Mouse (Mus musculus) v-Abl transformed pro-B cells (cell line): ENCODE measurements around the gene Tmem151a.

ENCODE experiments used
- in situ Hi-C, 2 experiments: fragments of 400-800 bp; cut with MboI; formaldehyde crosslinking; loops; one replicate each; pipeline ENCODE4 v1.15.1; 2025; ENCODE audit not compliant: unreplicated experiment in 2 of 2

The Tmem151a gene

DNA sequence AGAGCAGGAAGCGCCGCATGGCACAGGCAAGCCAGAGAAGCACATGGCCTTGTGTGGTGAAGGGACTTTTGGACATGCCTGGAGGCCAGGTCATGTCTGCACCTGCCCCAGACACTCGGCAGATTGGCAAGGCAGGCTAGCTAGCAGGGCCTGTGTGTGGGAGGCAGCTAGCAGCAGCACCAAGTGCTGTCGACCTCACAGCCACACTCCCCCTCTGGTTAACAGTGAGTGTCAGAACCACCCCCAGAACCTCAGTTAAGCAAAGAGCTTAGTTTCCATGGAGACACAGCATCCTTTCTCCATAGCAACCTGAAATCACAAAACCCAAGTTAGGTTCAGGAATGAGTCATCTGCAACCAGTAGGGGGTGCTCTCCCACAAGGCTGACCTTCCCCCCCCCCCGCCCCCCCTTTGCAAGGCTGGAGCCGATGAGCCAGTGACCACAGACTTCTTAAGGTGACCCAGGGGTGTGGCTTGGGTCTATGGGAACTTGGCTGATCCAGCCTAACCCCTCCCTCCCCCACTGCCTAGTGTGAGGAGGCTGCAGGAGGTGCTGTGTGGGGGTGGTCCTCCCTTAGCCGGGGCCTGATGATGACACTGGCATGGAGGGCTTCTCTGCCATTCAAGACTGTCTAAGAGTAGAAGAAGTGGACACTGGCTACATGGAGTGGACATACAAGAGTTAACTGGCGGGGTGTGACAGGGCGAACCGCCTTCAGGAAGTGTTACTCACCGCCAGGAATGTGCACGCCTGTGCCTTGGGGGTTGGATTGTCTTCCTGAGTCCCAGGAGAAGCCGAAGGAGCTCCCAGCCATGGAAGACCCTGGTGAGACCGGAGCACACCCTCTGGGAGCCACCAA, 35.1 kb downstream of the Tmem151a start, which contains the start of gene Rin1:
Gene Rin1 (plus strand): TSS at position 435 of the 859 bp plus-strand sequence.
- in situ Hi-C loops: no loop called here

DNA sequence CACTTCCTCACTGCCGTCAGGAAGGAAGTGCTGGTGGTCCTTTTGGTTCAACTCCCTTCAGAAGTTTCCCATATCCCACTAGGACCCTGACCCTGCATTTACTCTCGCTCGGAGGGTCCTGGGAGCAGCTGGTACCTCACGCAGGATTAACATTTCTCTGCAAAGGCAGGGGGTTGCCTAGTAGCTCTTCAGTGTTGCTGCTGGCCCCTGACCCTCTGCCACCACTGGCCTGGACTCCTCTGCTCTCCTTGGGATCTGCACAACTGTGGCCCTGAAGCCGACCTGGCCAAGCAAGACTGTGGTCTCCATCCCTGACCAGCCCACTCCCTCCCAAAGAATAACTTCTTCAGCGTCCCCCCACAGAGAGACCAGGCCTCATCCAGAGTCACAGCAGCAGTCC, 36.0 kb downstream of the Tmem151a start:
- in situ Hi-C loops: loop anchor here in 1 of 2 experiments (5.0 kb wide), 1 partner anchor 33 kb away; no protein-coding TSS in a partner anchor

DNA sequence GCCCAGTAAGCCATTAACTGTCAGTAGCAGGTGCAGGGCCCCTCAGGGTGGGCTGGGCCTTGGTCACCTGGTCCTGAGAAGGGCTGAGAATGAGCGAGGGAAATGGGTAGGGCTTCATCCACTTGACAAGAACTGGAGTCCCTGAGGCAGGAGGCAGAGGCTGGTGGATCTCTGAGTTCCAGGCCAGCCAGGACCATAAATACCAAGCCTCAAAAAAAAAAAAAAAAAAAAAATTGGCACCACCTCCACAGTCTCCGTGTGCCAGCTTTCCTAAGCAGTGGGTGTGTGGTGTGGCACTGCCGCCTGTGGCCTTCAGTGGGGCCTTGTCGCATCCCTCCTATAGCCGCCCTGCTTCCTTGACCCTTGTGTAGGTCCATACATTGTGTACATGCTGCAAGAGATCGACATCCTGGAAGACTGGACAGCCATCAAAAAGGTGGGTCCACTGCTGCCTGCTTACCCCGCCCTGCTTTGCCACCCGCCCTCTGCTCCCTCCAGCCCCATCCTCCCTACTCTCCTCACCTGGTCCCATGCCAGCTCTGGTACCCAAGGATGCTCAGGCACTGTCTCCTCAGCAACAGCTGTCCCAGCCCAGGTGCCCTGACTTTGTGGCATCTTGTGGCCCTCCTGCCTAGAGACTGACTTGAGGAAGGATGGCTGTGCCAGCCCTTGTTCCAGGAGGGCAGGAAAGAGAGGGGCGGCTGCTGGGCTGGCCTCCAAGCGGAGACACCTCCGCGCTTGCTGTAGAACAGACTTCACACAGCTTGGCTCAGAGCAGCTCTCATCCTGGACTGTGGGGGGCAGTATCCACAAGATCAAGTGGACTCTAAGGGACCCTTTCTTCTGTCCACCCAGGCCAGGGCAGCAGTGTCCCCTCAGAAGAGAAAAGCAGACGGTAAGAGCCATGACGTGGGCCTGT, 36.9 kb downstream of the Tmem151a start:
- in situ Hi-C loops: loop anchor here in 1 of 2 experiments (5.0 kb wide), 1 partner anchor 34 kb away; no protein-coding TSS in a partner anchor

DNA sequence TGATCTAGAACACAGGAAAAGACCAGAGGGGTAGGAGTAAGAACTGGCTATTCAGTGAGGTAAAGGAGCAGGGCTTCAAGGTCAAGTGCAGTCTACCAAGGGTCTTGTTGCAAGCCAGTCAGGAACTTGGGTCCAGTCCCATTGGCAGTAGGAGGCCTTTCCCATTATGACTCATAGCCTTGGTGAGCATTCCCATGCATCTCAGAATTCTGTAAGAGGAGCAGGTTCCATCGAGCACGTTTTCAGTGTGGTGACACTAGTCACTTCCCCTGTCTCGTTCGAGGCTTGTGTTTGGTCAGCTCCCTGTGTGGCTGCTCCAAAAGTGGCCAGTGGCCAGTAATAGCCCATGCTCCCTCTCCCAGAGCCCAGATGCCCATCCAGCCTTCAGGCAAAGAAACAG, 39.8 kb downstream of the Tmem151a start:
- in situ Hi-C loops: loop anchor here in 1 of 2 experiments (5.0 kb wide), 1 partner anchor 37 kb away; no protein-coding TSS in a partner anchor

DNA sequence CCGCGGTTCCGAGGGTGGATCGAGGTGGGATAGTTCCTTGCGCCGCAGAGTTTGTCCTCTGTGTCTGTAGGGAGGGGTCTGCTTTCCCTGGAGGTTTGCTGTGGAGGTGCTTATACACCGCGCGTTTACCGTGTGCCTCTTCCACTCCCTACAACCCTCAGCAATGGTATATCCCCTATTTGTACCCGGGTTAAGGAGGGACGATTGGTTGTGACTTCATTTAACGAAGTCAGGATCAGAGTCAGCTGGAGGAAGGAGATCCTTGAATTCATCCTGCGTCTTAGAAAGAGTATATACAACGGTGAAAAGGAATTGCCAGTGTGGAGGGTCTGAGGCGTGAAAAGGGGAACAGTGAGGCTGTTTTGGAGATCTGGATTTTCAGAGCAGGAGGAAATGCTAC, 43.7 kb downstream of the Tmem151a start:
- in situ Hi-C loops: no loop called here

DNA sequence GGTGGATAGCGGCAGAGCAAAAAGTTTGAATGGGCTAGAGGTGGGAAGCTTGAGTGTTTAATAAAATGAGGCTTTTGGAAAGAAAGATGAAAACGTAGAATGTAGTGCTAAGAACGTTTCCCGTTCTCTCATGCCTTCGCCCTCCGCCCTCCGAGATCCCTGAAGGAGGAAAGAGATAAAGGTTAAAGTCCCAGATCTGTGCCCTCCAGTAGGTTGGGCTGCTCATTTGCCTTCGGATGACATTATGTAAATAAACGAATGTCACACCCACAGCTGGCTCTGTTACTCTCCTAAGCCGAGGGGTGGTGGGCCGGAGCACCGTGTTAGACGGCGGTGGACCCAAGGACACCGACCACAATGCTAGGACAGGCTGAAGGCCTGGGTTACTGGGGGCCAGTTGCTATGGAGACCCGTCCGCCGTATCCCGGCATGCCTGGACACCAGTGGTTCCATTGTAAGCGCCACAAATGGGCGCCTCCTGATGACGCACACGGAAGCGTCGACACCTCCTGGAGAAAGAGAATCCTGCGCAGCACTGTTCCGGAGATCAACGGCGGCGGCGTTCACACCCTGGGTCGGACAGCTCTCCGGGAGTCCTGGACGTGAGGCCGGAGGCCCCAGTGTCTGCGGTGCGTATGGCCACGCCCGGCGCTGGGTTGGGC, 44.3 kb downstream of the Tmem151a start, which contains the start of gene Brms1:
Gene Brms1 (plus strand): TSS at position 493 of the 662 bp plus-strand sequence.
- in situ Hi-C loops: no loop called here

DNA sequence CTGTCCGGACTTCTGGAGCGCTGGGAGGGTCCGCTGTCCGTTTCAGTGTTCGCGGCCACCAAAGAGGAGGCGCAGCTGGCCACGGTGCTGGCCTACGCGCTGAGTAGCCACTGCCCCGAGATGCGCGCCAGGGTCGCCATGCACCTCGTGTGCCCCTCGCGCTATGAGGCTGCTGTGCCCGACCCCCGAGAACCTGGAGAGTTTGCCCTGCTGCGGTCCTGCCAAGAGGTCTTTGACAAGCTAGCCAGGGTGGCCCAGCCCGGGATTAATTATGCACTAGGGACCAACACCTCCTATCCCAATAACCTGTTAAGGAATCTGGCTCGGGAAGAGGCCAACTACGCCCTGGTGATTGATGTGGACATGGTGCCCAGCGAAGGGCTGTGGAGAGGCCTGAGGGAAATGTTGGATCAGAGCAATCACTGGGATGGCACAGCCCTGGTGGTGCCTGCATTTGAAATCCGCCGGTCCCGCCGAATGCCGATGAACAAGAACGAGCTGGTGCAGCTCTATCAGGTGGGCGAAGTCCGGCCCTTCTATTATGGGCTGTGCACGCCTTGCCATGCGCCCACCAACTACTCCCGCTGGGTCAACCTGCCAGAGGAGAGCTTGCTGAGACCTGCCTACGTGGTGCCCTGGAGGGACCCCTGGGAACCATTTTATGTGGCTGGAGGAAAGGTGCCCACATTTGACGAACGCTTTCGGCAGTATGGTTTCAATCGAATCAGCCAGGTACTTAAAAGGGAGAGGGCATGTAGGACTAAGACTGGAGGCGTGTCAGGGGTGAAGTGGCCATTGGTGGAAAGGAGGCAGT, 45.8 kb downstream of the Tmem151a start:
- in situ Hi-C loops: no loop called here

DNA sequence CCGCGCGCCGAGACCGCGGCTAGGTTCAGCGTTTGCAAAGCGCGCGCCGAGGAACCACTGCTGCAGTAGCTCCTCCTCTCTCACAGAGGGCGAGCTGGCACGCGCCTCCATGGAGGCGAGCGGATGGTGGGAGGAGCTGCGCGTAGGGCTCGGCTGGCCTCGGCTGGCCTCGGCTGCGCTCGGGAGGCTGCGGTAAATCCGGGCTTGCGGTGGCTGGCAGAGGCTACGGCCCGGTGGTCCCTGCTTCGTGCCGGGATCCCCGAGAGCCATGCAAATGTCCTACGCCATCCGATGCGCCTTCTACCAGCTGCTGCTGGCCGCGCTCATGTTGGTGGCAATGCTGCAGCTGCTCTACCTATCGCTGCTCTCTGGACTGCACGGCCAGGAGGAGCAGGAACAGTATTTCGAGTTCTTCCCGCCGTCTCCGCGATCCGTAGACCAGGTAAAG, 46.6 kb downstream of the Tmem151a start, which contains the start of the genes B4gat1 and AC124502.3:
Gene B4gat1 (plus strand): TSS at position 118 of the 448 bp plus-strand sequence.
Gene AC124502.3 (plus strand): TSS at position 183 of the 448 bp plus-strand sequence.
- in situ Hi-C loops: no loop called here

DNA sequence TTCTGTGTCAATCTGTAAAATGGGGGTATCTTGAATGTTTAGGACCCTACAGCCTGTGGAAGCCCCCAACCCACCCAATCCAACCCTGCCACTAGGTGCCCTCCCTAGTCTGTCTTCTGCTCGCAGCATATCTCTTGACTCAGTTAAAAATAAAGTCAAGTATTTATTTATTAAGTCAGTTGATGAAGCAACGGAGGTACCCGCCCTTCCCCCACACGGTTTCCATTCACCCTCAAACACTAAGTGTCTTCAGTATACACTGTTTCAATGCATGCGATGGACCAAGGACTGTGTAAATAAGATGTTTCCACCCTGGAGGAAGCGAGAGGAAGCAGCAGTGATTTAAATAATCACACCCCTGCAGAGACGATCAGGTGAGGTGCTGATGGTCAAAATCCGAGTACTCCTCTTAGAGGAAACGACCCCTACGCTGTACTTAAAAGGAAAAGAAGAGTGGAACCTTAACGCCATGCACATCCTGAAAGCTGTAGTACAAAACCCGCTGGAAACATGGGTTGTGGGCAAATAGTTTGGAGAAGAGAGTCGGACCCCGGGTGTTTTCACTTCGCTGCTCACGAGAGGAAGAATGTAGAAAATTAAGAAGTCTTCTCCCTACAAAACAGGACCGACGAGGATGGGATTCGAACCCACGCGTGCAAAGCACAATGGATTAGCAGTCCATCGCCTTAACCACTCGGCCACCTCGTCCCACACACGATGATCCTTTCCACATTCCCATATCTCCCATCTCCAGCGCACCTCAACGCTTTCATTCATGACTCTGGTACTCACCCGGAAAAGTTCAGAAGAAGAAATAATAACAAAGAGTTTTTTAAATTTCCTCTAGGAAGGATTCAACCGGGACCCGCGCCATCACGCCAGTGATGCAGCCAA, 47.4 kb downstream of the Tmem151a start:
- in situ Hi-C loops: no loop called here

DNA sequence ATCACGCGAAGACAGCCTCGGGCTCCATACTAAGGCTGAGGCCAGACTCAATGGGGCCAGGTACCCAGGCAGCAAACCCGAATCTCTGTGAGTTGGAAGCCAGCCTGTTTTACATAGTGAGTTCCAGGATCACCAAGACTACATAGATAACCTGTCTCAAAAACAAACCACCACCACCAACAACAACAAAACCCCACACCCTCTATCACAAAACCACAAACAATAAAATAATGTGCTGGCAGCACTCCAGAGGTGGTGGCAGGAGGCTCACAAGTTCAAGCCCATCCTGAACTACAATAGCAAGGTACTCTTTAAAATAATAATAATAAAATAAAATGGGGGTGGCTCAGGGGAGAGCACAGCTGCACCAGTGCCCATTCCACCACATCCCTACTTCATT, 48.8 kb downstream of the Tmem151a start:
- in situ Hi-C loops: no loop called here

DNA sequence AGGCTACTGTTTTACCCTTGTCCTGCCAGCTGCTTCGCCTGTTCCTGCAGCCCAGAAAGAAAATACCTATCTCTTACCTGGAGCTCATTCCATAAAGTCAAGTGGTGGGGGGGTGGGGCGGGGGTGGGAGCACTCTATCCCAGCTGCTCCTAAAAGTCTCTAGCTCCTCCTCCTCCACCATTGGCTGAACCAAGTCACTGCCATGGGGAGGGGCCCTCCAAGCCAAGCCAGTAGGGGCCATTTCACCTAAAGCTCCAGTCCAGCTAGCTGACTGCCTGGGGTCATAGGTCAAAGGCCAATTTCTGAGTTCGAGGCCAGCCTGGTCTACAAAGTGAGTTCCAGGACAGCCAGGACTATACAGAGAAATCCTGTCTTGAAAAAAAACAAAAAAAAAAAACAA, 52.6 kb downstream of the Tmem151a start:
- in situ Hi-C loops: no loop called here

DNA sequence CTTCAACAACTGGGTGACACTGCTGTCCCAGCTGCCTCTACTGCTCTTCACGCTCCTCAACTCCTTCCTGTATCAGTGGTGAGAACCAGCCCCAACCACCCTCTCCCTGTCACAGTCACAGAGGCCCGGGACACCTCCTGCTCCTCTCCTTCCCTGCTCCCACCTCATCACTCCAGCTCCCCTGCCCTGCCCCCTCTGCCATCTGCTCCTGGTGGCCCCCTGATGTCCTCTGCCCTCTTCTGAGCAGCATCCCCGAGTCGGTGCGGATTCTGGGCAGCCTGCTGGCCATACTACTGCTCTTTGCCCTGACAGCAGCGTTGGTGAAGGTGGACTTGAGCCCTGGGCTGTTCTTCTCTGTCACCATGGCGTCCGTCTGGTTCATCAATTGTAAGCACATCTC, 59.2 kb downstream of the Tmem151a start:
- in situ Hi-C loops: no loop called here

DNA sequence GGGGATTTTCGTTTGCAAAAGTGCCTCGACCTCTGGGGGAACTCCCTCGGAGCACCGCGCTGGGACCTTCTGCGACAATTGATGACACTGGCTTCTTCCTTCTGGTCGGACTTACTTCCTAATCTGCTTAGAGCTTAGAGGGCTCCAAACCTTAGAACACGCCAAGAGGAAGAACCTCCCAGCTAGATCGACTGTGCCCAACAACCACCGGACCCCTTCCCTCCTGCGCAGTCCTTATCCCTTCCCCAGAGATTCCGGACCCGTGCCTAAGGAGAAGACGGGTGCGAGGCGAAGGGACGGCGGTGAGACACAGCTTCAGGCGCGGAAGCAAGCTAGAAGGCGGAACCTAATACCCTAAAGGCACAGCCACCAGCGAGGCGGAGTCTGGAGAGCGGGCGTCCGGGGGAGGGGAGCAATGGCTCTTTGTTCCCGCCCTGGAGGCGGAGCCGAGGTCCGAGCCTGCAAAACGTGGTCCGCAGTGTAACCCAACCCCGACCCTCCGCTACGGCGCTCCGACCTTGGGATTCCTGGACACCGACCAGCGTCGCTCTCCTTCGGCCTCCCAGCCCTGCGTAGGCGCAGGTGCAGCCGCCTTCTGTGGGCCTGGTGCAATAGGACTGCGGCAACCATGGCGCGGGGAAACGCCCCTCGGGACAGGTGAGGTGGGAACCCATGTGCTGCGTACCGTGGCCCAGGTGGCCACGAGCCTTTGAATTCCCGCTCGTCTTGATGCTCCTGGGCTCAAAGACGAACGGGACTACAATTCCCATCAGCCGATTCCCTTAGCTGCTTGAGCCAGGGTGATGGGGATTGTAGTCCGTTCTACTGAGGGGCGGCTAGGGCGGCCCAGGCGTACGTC, 61.5 kb downstream of the Tmem151a start, which contains the start of gene Slc29a2:
Gene Slc29a2 (plus strand): TSS at position 240 of the 859 bp plus-strand sequence.
- in situ Hi-C loops: no loop called here

DNA sequence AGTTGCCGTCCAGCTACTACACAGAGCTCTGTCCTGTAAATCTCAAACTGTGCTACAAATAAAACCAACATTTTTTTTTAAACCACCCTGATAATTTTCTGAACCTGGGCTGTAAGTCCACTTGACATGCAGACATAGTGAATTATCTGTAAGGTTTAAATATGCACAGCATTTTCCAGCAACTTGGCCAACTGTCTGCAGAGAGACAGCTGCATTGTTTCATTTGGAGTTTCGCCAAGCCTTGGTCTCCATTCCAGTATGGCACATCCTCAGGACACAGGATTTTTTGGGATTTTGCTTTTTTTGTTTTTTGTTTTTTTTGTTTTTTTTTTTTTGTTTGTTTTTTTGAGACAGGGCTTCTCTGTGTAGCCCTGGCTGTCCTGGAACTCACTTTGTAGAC, 63.9 kb downstream of the Tmem151a start:
- in situ Hi-C loops: no loop called here
